ENCODE assay signal across 8 mouse cellular contexts in genomic region chr13:21715864-21716539, GRCm38 (mm10). TPM values are rescaled to one million over a fixed set of nuclear protein-coding genes. Genes with fewer than 3 reads are reported as not detected.
DNase-seq lines count a peak whose midpoint lies in the region; ATAC-seq lines count a peak whose summit lies in the region.
"Not testable (repeated sequence)": the region's sequence is repeated elsewhere in the genome, so short reads cannot be mapped to it uniquely, and the experiment has no call there.

Hist1h2bl (minus strand) TSS chr13:21716143.
Hist1h2ai (plus strand) TSS chr13:21716422.

- peak; percentile 35 to 73 for DNase-seq in adrenal gland, adult 18-20 months (ENCODE audit: low spot score in 2 of 2)
- DNase-seq in embryo, embryonic 11 days, result peak; percentile 95
- DNase-seq in gastrocnemius, postnatal 14 days, result peak; percentile 46
- peak; percentile 92 to 95 for DNase-seq in left cerebral cortex, adult 9 months (ENCODE audit: low spot score in 2 of 2)
- peak; percentile 89 to 90 for DNase-seq in right cerebral cortex, adult 2 months (ENCODE audit: low spot score in 2 of 2)
- DNase-seq in urinary bladder, postnatal 14 days (ENCODE audit: low spot score), result peak; percentile 77

- ATAC-seq in inflammation-experienced regulatory T-cells, adult 6 months, result peak; percentile 87

- H3K9me3 ChIP-seq in megakaryocyte, embryonic 14.5 days, result not testable (repeated sequence)

- H3K36me3 ChIP-seq in megakaryocyte, embryonic 14.5 days (replicated peaks; ENCODE audit: low read length), result not testable (repeated sequence)

- H3K4me1 ChIP-seq in megakaryocyte, embryonic 14.5 days, result peaks cover 55% of the 10 kb centered on the region

- H3K27me3 ChIP-seq in megakaryocyte, embryonic 14.5 days (replicated peaks), result not testable (repeated sequence)

- intact Hi-C loops in gastrocnemius, postnatal 14 days (cut with DNase I; ENCODE audit: low total_unique reads), result not testable (repeated sequence)

- H3K4me3 ChIP-seq in megakaryocyte, embryonic 14.5 days (replicated peaks), result peak within 1 kb of the TSS; percentile 89

RNA-seq across cellular contexts. Expression of gene Hist1h2bl, which starts in this region (rescaled TPM):
- total RNA-seq in adrenal gland, adult 18-20 months (2021), result 10 to 100 TPM; 21.3 to 23.3 TPM
- 10 to 100 TPM; 79.9 to 84.7 TPM for total RNA-seq in gastrocnemius, postnatal 14 days (2021)
- polyA plus RNA-seq in inflammation-experienced regulatory T-cells, adult 6 months (2017; shearing (Covaris generic)), result not detected
- polyA plus RNA-seq in megakaryocyte, embryonic 14.5 days (2012; ENCODE audit: insufficient read depth, low replicate concordance), result 3.6 TPM in 1 of 2 replicates, not detected in the other

RNA-seq across cellular contexts. Expression of gene Hist1h2ai, which starts in this region (rescaled TPM):
- total RNA-seq in adrenal gland, adult 18-20 months (2021), result 10 to 100 TPM; 21.4 to 30.6 TPM
- 10 to 100 TPM; 70.5 to 87.6 TPM for total RNA-seq in gastrocnemius, postnatal 14 days (2021)
- polyA plus RNA-seq in inflammation-experienced regulatory T-cells, adult 6 months (2017; shearing (Covaris generic)), result 10 to 100 TPM in 1 of 3 experiments, not detected in 2; 25.0 TPM
- 46.8 and 88.4 TPM in 2 replicates for polyA plus RNA-seq in megakaryocyte, embryonic 14.5 days (2012; ENCODE audit: insufficient read depth, low replicate concordance)

Comparison
In these comparisons a context has a peak if more than half of its experiments do, and no peak if none do; other contexts are left out.
1. Peak in every context shown above with its lines: DNase-seq, ATAC-seq and H3K4me3 ChIP-seq.